Mouse (Mus musculus) layer of hippocampus, adult 9-11 months (tissue): ENCODE measurements at regions not wholly inside any gene's neighbourhood (a gene's known extent, or its start where the extent isn't known, plus 50 kb on each side); places are given as distances from the start of the nearest gene placed in this dataset.
"Not testable (repeated sequence)": the region's sequence is repeated elsewhere in the genome, so short reads cannot be mapped to it uniquely, and the experiment has no call there.

Experiments used
- DNase-seq: peaks from one replicate; pipeline ENCODE4 v3.0.0; 2022

GRCm38 (mm10) chr8:116024811-116025210 is 317.2 kb upstream of the Maf start:
- DNase-seq = no peak

GRCm38 (mm10) chr8:116021691-116022090 is 314.1 kb upstream of the Maf start:
- no peak for DNase-seq

- DNase-seq = no peak
These were observed 287.7 kb upstream of the Maf start for GRCm38 (mm10) chr8:115995320-115995719.

- no peak for DNase-seq
These were observed 284.4 kb upstream of the Maf start for GRCm38 (mm10) chr8:115991989-115992388.

GRCm38 (mm10) chr8:115983397-115983796 is 275.8 kb upstream of the Maf start:
- no peak for DNase-seq

- DNase-seq = no peak
These were observed 274.7 kb upstream of the Maf start for GRCm38 (mm10) chr8:115982326-115982725.

- DNase-seq = no peak
These were observed 273.8 kb upstream of the Maf start for GRCm38 (mm10) chr8:115981426-115981825.

- DNase-seq = no peak
These were observed 273.0 kb upstream of the Maf start for GRCm38 (mm10) chr8:115980616-115981015.

- no peak for DNase-seq
These were observed 269.6 kb upstream of the Maf start for GRCm38 (mm10) chr8:115977152-115977551.

- DNase-seq = no peak
These were observed 267.1 kb upstream of the Maf start for GRCm38 (mm10) chr8:115974706-115975105.

GRCm38 (mm10) chr8:115971351-115971750 is 263.8 kb upstream of the Maf start:
- DNase-seq = not testable (repeated sequence)

- DNase-seq = no peak
These were observed 260.5 kb upstream of the Maf start for GRCm38 (mm10) chr8:115968121-115968520.

GRCm38 (mm10) chr8:115965981-115966380 is 258.4 kb upstream of the Maf start:
- no peak for DNase-seq

GRCm38 (mm10) chr8:115955371-115955770 is 247.8 kb upstream of the Maf start:
- DNase-seq = no peak

- no peak for DNase-seq
These were observed 246.3 kb upstream of the Maf start for GRCm38 (mm10) chr8:115953783-115954470.

GRCm38 (mm10) chr8:115952496-115952895 is 244.9 kb upstream of the Maf start:
- no peak for DNase-seq

GRCm38 (mm10) chr8:115948916-115949315 is 241.3 kb upstream of the Maf start:
- no peak for DNase-seq

- no peak for DNase-seq
These were observed 240.4 kb upstream of the Maf start for GRCm38 (mm10) chr8:115948036-115948435.

GRCm38 (mm10) chr8:115942731-115943509 is 235.3 kb upstream of the Maf start:
- peak; percentile 16 for DNase-seq

GRCm38 (mm10) chr8:115929472-115930210 is 222.0 kb upstream of the Maf start:
- no peak for DNase-seq

- no peak for DNase-seq
These were observed 214.3 kb upstream of the Maf start for GRCm38 (mm10) chr8:115921889-115922288.

GRCm38 (mm10) chr8:115906650-115907049 is 199.1 kb upstream of the Maf start:
- DNase-seq = no peak

GRCm38 (mm10) chr8:115903853-115904420 is 196.3 kb upstream of the Maf start:
- no peak for DNase-seq
